Mouse (Mus musculus) E14TG2a.4 (cell line): ENCODE measurements around the gene Plekha8.

Experiments
- CTCF ChIP-seq: conservative IDR thresholded peaks from 2 replicates; pipeline ENCODE4 v1.5.1; 2014; ENCODE audit warnings: low read length
- NANOG ChIP-seq: IDR thresholded peaks from 2 replicates; pipeline ENCODE4 v1.6.1; 2014; ENCODE audit warnings: borderline replicate concordance, low read length, mixed read lengths
- POU5F1 ChIP-seq: IDR thresholded peaks from 2 replicates; pipeline ENCODE4 v1.6.1; 2014; ENCODE audit warnings: low read length, borderline replicate concordance

- no peak for TF ChIP-seq CTCF
- no peak for TF ChIP-seq POU5F1
- no peak for TF ChIP-seq NANOG
Measured at GRCm38 (mm10) chr6:54681746-54682428, 87.0 kb downstream of the Plekha8 start.
